Mouse (Mus musculus) ES-Bruce4 (cell line): ENCODE results near the gene Mettl14.

Experiments used
- CTCF ChIP-seq: IDR thresholded peaks from one replicate; pipeline ENCODE4 v1.8.1; 2011; ENCODE audit warnings: low read depth, low read length
- EP300 ChIP-seq: IDR thresholded peaks from 2 replicates; pipeline ENCODE4 v1.6.1; 2011; ENCODE audit warnings: low read depth, low read length; ENCODE audit not compliant: insufficient read depth
- POLR2A ChIP-seq: IDR thresholded peaks from one replicate; pipeline ENCODE4 v1.8.1; 2011; ENCODE audit warnings: low read length; ENCODE audit not compliant: insufficient read depth

- TF ChIP-seq CTCF (no peak), EP300 (no peak), POLR2A (no peak)
These were observed 9.7 kb upstream of the Mettl14 start for GRCm38 (mm10) chr3:123395611-123396010.
